Mouse (Mus musculus) embryonic fibroblast, embryonic 13.5 days (primary cell): ENCODE results near the gene Vat1l. TPM values are rescaled to one million over a fixed set of nuclear protein-coding genes. Genes with fewer than 3 reads are reported as not detected.

Experiments used
- H3K27ac ChIP-seq: 2 replicates; pipeline ENCODE4 v1.5.1; 2012; ENCODE audit warnings: low read length, control low read depth, inconsistent platforms; ENCODE audit not compliant: insufficient read depth
- H3K4me1 ChIP-seq: 2 replicates; pipeline ENCODE4 v1.6.1; 2011; ENCODE audit warnings: low read length; ENCODE audit not compliant: control insufficient read depth, insufficient read depth
- H3K4me3 ChIP-seq: 2 replicates; pipeline ENCODE4 v1.5.1; 2011; ENCODE audit warnings: mild to moderate bottlenecking, control low read depth, low read length; ENCODE audit not compliant: insufficient read depth
- CTCF ChIP-seq: IDR thresholded peaks from 2 replicates; pipeline ENCODE4 v1.5.1; 2011; ENCODE audit warnings: mild to moderate bottlenecking, control low read depth, low read length, moderate library complexity, borderline replicate concordance; ENCODE audit not compliant: insufficient read depth
- POLR2A ChIP-seq: IDR thresholded peaks from 2 replicates; pipeline ENCODE4 v1.6.1; 2011; ENCODE audit warnings: low read depth, mild to moderate bottlenecking, control low read depth, low read length, moderate library complexity
- polyA plus RNA-seq: library from polyadenylated mRNA; stranded (reverse); fragments of >200 nt; gene quantifications from 2 replicates; pipeline ENCODE4 v1.2.4, GENCODE M21; 2011; ENCODE audit warnings: low read depth; ENCODE audit not compliant: missing spikeins, insufficient read length

Vat1l gene
- polyA plus RNA-seq, 1 experiment, result 3.2 TPM

- Histone ChIP-seq H3K4me1 (no peaks in the 10 kb centered on the region), H3K4me3 (0 out of 2 replicates have a peak overlapping the region, but pooled peaks have one; percentile 3), H3K27ac (no peak overlapping the region)
- TF ChIP-seq CTCF (no peak), POLR2A (no peak)
Observed at GRCm38 (mm10) chr8:114207026-114207425, 1.6 kb downstream of the Vat1l start.

- no peak overlapping the region for H3K27ac ChIP-seq
- TF ChIP-seq POLR2A, result no peak
- TF ChIP-seq CTCF, result no peak
- no peak overlapping the region for H3K4me3 ChIP-seq
- peaks cover 8% of the 10 kb centered on the region for H3K4me1 ChIP-seq
Observed at GRCm38 (mm10) chr8:114220779-114221178, 15.4 kb downstream of the Vat1l start.

GRCm38 (mm10) chr8:114222001-114222400 is 16.6 kb downstream of the Vat1l start:
- Histone ChIP-seq H3K4me1 (peaks cover 7% of the 10 kb centered on the region), H3K4me3 (no peak overlapping the region), H3K27ac (no peak overlapping the region)
- TF ChIP-seq CTCF (no peak), POLR2A (no peak)

- H3K27ac ChIP-seq, result no peak overlapping the region
- peaks cover 2% of the 10 kb centered on the region for H3K4me1 ChIP-seq
- TF ChIP-seq CTCF, result no peak
- TF ChIP-seq POLR2A, result no peak
- H3K4me3 ChIP-seq, result no peak overlapping the region
Observed at GRCm38 (mm10) chr8:114224001-114224400, 18.6 kb downstream of the Vat1l start.

GRCm38 (mm10) chr8:114251321-114252065 is 46.1 kb downstream of the Vat1l start:
- Histone ChIP-seq H3K4me3 (no peak overlapping the region), H3K4me1 (no peaks in the 10 kb centered on the region), H3K27ac (no peak overlapping the region)
- TF ChIP-seq POLR2A (no peak), CTCF (no peak)

GRCm38 (mm10) chr8:114258685-114259084 is 53.3 kb downstream of the Vat1l start:
- Histone ChIP-seq H3K4me1 (no peaks in the 10 kb centered on the region), H3K27ac (no peak overlapping the region), H3K4me3 (no peak overlapping the region)
- TF ChIP-seq CTCF, result no peak
- no peak for TF ChIP-seq POLR2A

GRCm38 (mm10) chr8:114259713-114260355 is 54.4 kb downstream of the Vat1l start:
- Histone ChIP-seq H3K4me1 (no peaks in the 10 kb centered on the region), H3K4me3 (no peak overlapping the region), H3K27ac (no peak overlapping the region)
- no peak for TF ChIP-seq CTCF
- no peak for TF ChIP-seq POLR2A

GRCm38 (mm10) chr8:114262331-114262730 is 56.9 kb downstream of the Vat1l start:
- H3K4me1 ChIP-seq, result no peaks in the 10 kb centered on the region
- H3K4me3 ChIP-seq, result no peak overlapping the region
- no peak overlapping the region for H3K27ac ChIP-seq
- no peak for TF ChIP-seq POLR2A
- TF ChIP-seq CTCF, result no peak

- no peaks in the 10 kb centered on the region for H3K4me1 ChIP-seq
- H3K4me3 ChIP-seq, result no peak overlapping the region
- no peak overlapping the region for H3K27ac ChIP-seq
- no peak for TF ChIP-seq CTCF
- no peak for TF ChIP-seq POLR2A
Observed at GRCm38 (mm10) chr8:114274558-114274957, 69.1 kb downstream of the Vat1l start.

GRCm38 (mm10) chr8:114281101-114281500 is 75.7 kb downstream of the Vat1l start:
- Histone ChIP-seq H3K4me1 (no peaks in the 10 kb centered on the region), H3K27ac (no peak overlapping the region), H3K4me3 (no peak overlapping the region)
- TF ChIP-seq CTCF, result no peak
